Mouse (Mus musculus) C2C12 (cell line): ENCODE results near the gene 1700086D15Rik. TPM values are rescaled to one million over a fixed set of nuclear protein-coding genes. Genes with fewer than 3 reads are reported as not detected.

Source experiments
- H3K27me3 ChIP-seq: one replicate; pipeline ENCODE4 v1.6.1; 2011; ENCODE audit not compliant: control insufficient read depth, insufficient read depth, insufficient read length
- H3K36me3 ChIP-seq: one replicate; pipeline ENCODE4 v1.6.1; 2011; ENCODE audit not compliant: control insufficient read depth, insufficient read depth
- H3K4me3 ChIP-seq: one replicate; pipeline ENCODE4 v1.5.1; 2011; ENCODE audit warnings: mild to moderate bottlenecking, control low read depth; ENCODE audit not compliant: poor library complexity, insufficient read depth, severe bottlenecking
- H3K79me2 ChIP-seq: one replicate; pipeline ENCODE4 v1.6.1; 2011; ENCODE audit not compliant: control insufficient read depth, insufficient read depth
- H3K79me3 ChIP-seq: one replicate; pipeline ENCODE4 v1.6.1; 2011; ENCODE audit warnings: low read depth, control low read depth
- H3ac ChIP-seq: one replicate; pipeline ENCODE3; 2011; ENCODE audit warnings: low read depth; ENCODE audit not compliant: control insufficient read depth, insufficient read length
- CEBPB ChIP-seq: IDR thresholded peaks from one replicate; pipeline ENCODE4 v1.6.1; 2011; ENCODE audit warnings: low read depth, mild to moderate bottlenecking, control low read depth, moderate library complexity
- CTCF ChIP-seq: IDR thresholded peaks from one replicate; pipeline ENCODE4 v1.5.1; 2011; ENCODE audit not compliant: control insufficient read depth, insufficient read depth, insufficient read length
- FOSL1 ChIP-seq: IDR thresholded peaks from one replicate; pipeline ENCODE4 v1.8.0; 2011; ENCODE audit warnings: mild to moderate bottlenecking, low read length; ENCODE audit not compliant: poor library complexity, insufficient read depth, severe bottlenecking
- MAX ChIP-seq: IDR thresholded peaks from one replicate; pipeline ENCODE4 v1.6.1; 2011; ENCODE audit warnings: mild to moderate bottlenecking, control low read depth
- MYOD1 ChIP-seq: IDR thresholded peaks from one replicate; pipeline ENCODE4 v1.6.1; 2011; ENCODE audit warnings: low read depth; ENCODE audit not compliant: control insufficient read depth, insufficient read length
- MYOG ChIP-seq: IDR thresholded peaks from one replicate; pipeline ENCODE4 v1.6.1; 2011; ENCODE audit not compliant: control insufficient read depth, insufficient read length; ENCODE audit errors: extremely low read depth
- USF1 ChIP-seq: IDR thresholded peaks from one replicate; pipeline ENCODE4 v1.6.1; 2011; ENCODE audit warnings: low read depth, mild to moderate bottlenecking, control low read depth, moderate library complexity
- long read RNA-seq, 2 experiments: library from polyadenylated mRNA; unstranded; transcript quantifications; one replicate each; pipeline ENCODE4 v2.0.0; 2019 to 2020
- polyA plus RNA-seq: library from polyadenylated mRNA; unstranded; fragments of >200 nt; fragmentation: generic; extraction: Trizol; gene quantifications from one replicate; pipeline ENCODE4 v1.2.1, GENCODE M21; 2012; ENCODE audit warnings: missing spikeins

1700086D15Rik gene
- not detected for polyA plus RNA-seq
- long read RNA-seq, experiment 1 = 0 reads
- long read RNA-seq, experiment 2 = 0 reads

DNA sequence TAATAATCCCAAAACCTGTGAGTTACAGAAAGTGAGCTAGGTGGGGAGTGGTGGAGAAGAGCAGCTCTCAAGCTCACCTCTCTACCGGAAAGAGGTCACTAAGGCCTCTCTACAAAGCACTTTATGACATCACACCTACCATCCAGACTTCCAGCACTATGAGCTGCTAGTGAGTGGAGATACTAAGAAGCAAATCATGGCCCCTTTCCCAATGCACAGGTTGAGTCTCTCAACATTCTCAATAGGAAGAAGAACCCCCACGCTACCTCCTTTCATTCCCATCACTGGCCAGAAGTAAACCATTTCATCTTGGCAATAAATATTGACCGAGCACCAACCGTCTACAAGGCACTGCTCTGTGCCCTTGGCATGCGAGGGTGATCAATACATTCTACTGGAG is at the start of gene 1700086D15Rik:
Gene 1700086D15Rik (minus strand): TSS at position 101 of the 400 bp plus-strand sequence.
- no peaks in the 10 kb centered on the region for H3K79me2 ChIP-seq
- no peak for TF ChIP-seq USF1
- no peak for TF ChIP-seq FOSL1
- no peak for TF ChIP-seq CEBPB
- TF ChIP-seq MYOD1 = no peak
- TF ChIP-seq CTCF = no peak
- TF ChIP-seq MYOG = no peak
- no peak for TF ChIP-seq MAX

DNA sequence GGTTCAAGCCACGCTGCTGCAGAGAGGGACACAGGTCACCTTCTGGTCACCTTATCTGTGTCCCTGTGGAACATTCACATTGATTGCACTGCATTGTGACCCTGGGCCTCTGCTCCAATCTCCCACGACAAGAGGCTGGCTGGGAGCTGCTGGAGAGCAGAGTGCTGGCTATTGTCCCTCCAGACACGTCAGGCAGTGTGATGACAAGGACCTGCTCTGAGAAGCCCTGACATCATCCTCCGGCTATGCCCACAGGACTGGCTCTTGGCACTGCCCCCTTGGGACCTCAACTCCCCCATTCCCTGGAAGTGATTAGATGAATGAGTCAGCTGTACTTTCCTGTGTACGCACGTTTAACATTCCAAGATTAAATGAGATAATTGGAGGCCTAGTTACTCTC is 49.8 kb upstream of the 1700086D15Rik start:
- TF ChIP-seq FOSL1 (peak; percentile 38), MYOD1 (no peak), MAX (no peak)
- no peaks in the 10 kb centered on the region for H3K79me3 ChIP-seq
- H3K79me2 ChIP-seq = no peaks in the 10 kb centered on the region
- no peak overlapping the region for H3K4me3 ChIP-seq
- H3K36me3 ChIP-seq = no peaks in the 10 kb centered on the region
- H3ac ChIP-seq = no peak overlapping the region
- no peaks in the 10 kb centered on the region for H3K27me3 ChIP-seq

More for the DNA sequence above, at the start of gene 1700086D15Rik:
- Histone ChIP-seq H3ac (no peak within 1 kb of the TSS), H3K36me3 (no peaks in the 10 kb centered on the region), H3K4me3 (no peak within 1 kb of the TSS), H3K79me3 (no peaks in the 10 kb centered on the region), H3K27me3 (no peaks in the 10 kb centered on the region)

DNA sequence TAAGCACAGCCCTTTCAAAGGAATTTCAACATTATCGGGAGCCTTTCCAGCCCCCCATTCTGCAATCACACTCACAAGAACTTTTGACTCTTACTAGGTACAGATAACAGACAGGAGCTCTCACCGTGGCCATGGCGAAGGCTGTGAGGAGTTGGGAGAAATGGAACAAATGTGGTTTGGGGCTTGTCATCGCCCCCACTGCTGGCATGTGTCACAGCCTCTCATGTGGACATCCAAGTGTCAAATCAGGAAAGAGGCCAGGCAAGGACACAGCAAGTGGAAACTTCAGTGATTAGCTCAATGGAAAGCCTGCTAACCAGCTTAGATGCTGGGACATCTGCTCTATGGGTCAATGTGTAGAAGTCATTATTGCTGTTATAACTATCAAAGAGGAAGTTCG is 45.6 kb upstream of the 1700086D15Rik start:
- H3K27me3 ChIP-seq = no peaks in the 10 kb centered on the region
- H3ac ChIP-seq = no peak overlapping the region
- no peaks in the 10 kb centered on the region for H3K79me2 ChIP-seq
- TF ChIP-seq USF1 (no peak), MAX (no peak), FOSL1 (no peak), MYOD1 (no peak), CTCF (no peak), CEBPB (no peak), MYOG (no peak)
- no peaks in the 10 kb centered on the region for H3K79me3 ChIP-seq
- H3K4me3 ChIP-seq = no peak overlapping the region
- H3K36me3 ChIP-seq = no peaks in the 10 kb centered on the region

DNA sequence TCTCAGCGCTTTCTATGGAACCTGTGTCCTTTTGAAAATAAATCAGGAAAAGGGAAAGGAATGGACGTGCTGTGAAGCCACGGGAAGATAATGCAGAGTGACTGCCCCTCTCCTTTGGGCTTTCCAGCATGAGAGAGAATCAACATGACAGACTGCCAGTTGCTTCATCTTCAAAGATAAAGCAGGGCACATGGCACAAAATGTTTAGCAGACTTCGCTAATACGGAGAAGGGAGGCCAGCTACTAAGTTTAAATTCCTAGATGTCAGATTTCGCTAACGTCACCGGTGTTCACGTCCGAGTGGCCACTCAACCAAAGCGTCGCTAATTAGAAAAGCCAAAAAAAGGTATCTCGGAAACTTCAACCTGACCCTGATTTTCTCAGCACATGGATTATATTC is 45.0 kb upstream of the 1700086D15Rik start:
- no peaks in the 10 kb centered on the region for H3K27me3 ChIP-seq
- no peaks in the 10 kb centered on the region for H3K79me3 ChIP-seq
- TF ChIP-seq MYOD1 (no peak), FOSL1 (no peak), MYOG (no peak), CEBPB (no peak), CTCF (no peak), USF1 (no peak), MAX (no peak)
- H3K79me2 ChIP-seq = no peaks in the 10 kb centered on the region
- H3K4me3 ChIP-seq = no peak overlapping the region
- H3K36me3 ChIP-seq = no peaks in the 10 kb centered on the region
- H3ac ChIP-seq = no peak overlapping the region

DNA sequence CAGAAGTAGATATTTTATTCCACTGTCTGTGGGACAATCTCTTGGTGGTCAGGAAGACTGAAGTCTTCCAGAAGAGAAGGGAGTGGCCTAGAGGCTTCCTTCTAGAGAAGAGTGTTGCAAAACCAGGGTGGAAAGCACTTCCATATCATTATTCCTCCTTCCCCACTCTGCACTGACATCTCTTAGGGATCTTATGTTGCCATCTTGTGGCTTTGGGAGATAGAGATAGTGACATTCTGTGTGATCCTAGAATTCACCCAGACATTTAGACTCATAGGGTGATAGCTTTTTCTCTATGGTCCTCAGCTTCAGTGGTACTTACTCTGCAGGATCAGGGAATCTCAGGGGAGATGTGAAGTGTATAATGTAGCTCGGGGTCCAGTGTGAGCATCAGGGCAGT is 43.3 kb upstream of the 1700086D15Rik start:
- H3K79me3 ChIP-seq = no peaks in the 10 kb centered on the region
- H3K4me3 ChIP-seq = no peak overlapping the region
- H3K79me2 ChIP-seq = no peaks in the 10 kb centered on the region
- H3K27me3 ChIP-seq = no peaks in the 10 kb centered on the region
- no peaks in the 10 kb centered on the region for H3K36me3 ChIP-seq
- no peak for TF ChIP-seq FOSL1
- no peak for TF ChIP-seq CEBPB
- no peak for TF ChIP-seq MYOG
- H3ac ChIP-seq = no peak overlapping the region

DNA sequence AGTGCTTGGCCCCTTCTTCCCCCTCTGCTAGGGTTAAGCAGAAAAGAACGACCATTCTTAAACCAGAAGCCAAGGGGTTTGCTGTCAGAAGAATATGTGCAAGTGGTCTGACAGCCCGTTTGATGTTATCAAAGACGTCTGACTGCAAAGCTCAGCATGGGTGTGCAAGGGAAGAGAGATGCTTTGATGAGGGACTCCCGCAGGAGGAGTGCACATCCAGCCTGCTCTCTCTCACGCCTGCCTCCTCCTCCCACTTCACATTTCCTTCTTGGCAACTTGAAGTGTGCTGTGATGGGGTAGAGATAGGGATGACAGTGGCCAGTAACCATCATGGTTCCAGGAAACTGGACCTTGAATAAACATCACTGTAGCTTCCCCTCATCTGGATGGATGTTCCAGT is 42.5 kb upstream of the 1700086D15Rik start:
- Histone ChIP-seq H3K36me3 (no peaks in the 10 kb centered on the region), H3ac (no peak overlapping the region), H3K79me3 (no peaks in the 10 kb centered on the region), H3K4me3 (no peak overlapping the region), H3K27me3 (no peaks in the 10 kb centered on the region), H3K79me2 (no peaks in the 10 kb centered on the region)
- no peak for TF ChIP-seq MYOG
- no peak for TF ChIP-seq CEBPB
- no peak for TF ChIP-seq USF1
- TF ChIP-seq MYOD1 = no peak

DNA sequence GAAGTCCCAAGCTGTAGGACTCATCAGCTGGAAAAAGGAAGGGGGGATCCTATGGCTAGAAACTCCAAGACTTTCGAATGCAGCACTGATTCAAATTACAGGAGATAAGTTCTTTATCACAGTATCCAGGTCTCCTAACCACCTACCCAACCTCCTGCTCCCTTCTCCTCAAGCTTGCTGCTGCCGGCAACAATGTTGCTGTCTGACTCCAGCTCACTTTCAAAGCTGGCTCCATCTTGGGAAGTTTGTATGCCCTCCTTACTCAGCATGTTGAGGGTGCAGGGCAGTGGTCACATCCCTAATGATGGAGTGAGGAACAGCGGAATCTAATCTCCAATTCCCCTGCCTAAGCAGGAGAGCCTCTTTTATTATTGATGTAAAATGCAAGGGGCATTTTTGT is 38.3 kb upstream of the 1700086D15Rik start:
- no peaks in the 10 kb centered on the region for H3K79me3 ChIP-seq
- H3K79me2 ChIP-seq = no peaks in the 10 kb centered on the region
- H3ac ChIP-seq = no peak overlapping the region
- no peak overlapping the region for H3K4me3 ChIP-seq
- no peaks in the 10 kb centered on the region for H3K36me3 ChIP-seq
- no peaks in the 10 kb centered on the region for H3K27me3 ChIP-seq
- no peak for TF ChIP-seq USF1
- no peak for TF ChIP-seq MYOG
- TF ChIP-seq CEBPB = no peak
- TF ChIP-seq CTCF = no peak
- TF ChIP-seq FOSL1 = no peak
- TF ChIP-seq MYOD1 = no peak
- TF ChIP-seq MAX = no peak
